In genomic region chr8:89246342-89246741, GRCm38 (mm10) we compare ENCODE assay signal across 16 mouse cellular contexts.
"Had no signal": no experiment of that assay in that cellular context is flagged by ENCODE, and none has a peak within 500 bp of the region (broad histone marks: within the 10 kb centered on the region; RNA-seq: fewer than 3 reads in every experiment).

No protein-coding gene starts in this region.

- H3K4me3 ChIP-seq: neural tube, embryonic 13.5 days; neural tube, embryonic 15.5 days; stomach, embryonic 15.5 days had no signal

- H3K4me2 ChIP-seq: neural tube, embryonic 13.5 days; neural tube, embryonic 15.5 days; stomach, embryonic 15.5 days had no signal

- H3K9ac ChIP-seq: neural tube, embryonic 13.5 days; neural tube, embryonic 15.5 days; stomach, embryonic 15.5 days had no signal

- H3K9me3 ChIP-seq: neural tube, embryonic 13.5 days; neural tube, embryonic 15.5 days; stomach, embryonic 15.5 days had no signal

- H3K36me3 ChIP-seq: neural tube, embryonic 13.5 days; neural tube, embryonic 15.5 days; stomach, embryonic 15.5 days had no signal

- DNase-seq: retina, postnatal 1 day; right cerebral cortex, adult 18-20 months; right cerebral cortex, postnatal 14 days; right cerebral cortex, postnatal 25 days; right cerebral cortex, postnatal 4 days; spleen, adult 18-20 months; thymus, adult 18-20 months; thymus, adult 2 months; thymus, postnatal 14 days; thymus, postnatal 25 days; thymus, postnatal 36 days; thymus, postnatal 4 days had no signal

- H3K27ac ChIP-seq: neural tube, embryonic 13.5 days; neural tube, embryonic 15.5 days; stomach, embryonic 15.5 days; stomach, postnatal 0 days had no signal
